Mouse (Mus musculus) adrenal gland, adult 2 months (tissue): ENCODE results near the gene Kif1b. TPM values are rescaled to one million over a fixed set of nuclear protein-coding genes. Genes with fewer than 3 reads are reported as not detected.

Experiments
- DNase-seq: peaks from one replicate; pipeline ENCODE4 v3.0.0; 2021
- polyA plus RNA-seq: library from polyadenylated mRNA; depleted of rRNA; stranded (reverse); fragments of >200 nt; gene quantifications from 2 replicates; pipeline ENCODE4 v1.2.3, GENCODE M21; 2012
- total RNA-seq, 2 experiments: library from RNA; stranded (reverse); gene quantifications; 2 replicates each; pipeline ENCODE4 v1.2.3; 2021

The Kif1b gene
- total and polyA plus RNA-seq, 3 experiments, result 61.9 to 165 (median 118) TPM

DNA sequence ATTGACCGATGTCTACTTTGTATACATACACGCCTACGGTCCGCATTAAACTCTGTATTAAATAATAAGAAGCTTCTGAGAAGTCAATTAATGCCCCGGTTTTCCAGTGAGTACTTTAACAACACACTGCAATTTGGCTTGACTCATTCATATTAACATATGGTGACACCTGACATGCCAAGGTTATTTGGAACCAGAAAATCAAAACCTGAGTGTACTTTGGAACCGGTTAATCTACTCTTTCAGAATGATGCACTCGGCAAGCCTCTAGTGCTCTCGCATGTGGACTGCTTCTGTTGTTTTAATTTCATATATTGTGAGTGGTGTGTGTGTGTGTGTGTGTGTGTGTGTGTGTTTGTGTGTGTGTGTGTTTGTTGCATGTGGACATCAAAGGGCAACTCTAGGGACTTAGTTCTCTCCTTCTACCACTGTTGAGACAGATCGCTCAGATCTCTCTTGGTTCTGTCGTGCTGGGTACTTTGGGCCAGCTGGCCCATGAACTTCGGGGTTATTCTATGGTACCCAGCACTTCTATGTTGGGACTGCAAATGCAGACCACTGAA is 6.9 kb upstream of the Kif1b start:
- DNase-seq, result no peak

DNA sequence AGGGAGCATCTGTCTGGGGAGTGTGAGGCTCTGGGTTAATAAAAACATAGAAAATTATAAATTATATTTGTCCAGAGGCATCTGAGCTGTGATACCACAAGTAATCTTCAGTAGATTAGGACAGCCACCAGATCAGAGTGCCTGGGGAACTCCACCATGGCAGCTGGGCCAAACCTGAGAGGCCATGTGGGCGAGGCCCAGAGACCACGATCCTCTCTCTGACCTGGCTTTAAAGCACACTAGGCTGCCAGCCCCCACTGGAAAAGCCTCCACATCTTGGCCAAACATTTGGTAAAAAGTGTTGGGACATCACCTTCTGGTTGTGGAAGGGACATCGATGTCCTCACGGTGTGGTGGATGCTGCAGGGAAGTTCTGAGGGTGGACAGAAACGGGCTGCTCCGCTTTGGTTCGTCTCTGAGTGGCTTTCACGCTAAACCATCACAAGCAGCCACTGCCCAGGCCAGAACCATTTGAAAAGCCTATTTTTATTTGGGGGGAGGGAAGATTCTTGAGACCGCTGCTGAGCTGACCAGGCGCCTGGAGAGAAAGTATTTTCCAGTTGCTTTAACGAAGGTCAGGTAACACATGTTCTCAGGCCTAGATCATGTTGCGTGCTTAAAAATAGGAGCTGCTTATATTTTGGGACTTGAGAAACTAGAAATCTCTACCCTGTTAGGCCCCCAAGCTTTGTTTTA is 6.2 kb upstream of the Kif1b start:
- no peak for DNase-seq

- DNase-seq, result no peak
Observed at GRCm38 (mm10) chr4:149311996-149312395, 4.5 kb upstream of the Kif1b start.

GRCm38 (mm10) chr4:149308491-149308820 is 963 bp upstream of the Kif1b start:
- no peak for DNase-seq

DNA sequence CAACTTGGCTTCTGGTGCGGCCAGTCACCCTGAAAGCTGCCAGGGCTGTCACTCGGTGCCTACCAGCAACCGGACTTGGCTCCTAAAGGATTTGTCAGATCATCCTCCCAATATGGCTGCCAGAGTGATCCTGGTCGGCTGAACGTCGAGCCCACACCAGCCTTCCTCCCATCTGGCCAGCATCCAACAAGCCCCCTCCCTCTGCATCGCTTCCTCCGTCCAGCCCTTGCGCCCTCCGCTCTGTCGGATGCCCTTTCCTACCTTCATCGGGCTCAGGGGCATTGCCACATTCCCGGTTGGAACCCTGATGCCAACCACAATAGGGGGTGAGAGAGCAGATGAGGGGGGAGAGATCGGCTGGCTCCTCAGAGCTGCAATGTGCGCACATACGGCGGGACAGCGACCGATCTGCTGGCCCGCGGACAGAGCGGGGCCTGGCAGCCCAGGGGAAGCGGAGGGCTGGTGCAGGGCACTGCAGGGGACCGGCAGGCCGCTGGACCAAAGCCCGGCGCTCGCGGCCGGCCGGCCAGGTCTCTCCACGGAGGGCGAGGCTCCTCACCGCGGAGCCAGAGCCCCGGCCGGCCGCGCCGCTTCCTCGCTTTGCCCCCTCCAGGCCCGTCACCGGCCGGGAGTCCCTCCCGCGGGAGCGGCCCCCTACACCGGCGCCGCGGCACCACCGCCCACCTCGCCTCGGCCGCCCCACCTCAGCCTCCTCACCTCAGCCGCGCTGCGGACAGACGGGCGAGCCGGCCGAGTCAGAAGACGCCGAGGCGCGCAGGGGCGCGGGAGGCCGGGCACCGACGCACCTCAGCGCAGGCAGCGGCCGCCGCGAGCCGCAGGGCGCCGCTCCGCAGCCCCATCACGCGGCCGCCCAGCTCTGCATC is 539 bp downstream of the Kif1b start:
- DNase-seq, result peak; percentile 95

DNA sequence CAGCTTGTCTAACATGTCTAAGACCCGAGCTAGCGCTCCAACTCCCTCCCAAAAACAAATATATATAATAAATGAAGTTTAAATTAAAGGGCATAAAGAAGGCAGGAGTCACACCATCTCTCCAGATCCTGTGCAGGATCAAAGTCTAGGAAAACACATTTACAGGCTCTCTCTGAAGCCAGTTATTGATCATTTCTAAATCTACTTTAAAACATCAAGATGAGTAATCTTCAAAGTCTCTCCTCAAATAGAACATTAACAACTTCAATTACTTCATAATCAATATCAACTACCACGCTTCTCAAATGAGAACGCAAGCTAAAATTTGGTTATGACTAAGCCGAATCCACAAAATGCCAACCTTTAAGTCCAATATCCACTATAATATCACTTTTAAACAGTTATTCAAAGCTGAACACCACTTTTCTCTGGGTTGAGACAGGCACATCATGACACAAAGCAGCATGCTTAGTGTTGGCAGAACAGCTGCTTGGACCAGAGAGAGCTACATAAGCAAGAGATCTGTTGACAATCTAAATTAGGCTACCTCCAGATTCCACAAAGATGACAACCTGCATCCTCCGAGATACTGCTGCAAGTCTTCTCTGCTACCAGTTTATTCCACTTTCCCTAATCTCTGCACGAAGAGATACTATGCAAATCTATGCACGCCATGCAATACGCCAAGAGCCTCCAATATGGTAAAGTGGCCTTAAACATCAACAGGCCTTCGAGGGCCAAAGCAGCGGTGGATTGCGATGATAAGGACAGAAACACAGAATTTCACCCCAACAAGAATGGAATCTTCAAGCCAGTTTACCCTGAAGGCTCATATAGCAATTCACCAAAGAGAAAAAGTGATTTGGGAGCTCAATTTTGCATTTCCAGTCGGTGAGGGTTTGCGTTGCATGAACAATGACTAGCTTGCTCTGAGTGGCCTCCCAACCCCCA is 1.5 kb downstream of the Kif1b start:
- no peak for DNase-seq

DNA sequence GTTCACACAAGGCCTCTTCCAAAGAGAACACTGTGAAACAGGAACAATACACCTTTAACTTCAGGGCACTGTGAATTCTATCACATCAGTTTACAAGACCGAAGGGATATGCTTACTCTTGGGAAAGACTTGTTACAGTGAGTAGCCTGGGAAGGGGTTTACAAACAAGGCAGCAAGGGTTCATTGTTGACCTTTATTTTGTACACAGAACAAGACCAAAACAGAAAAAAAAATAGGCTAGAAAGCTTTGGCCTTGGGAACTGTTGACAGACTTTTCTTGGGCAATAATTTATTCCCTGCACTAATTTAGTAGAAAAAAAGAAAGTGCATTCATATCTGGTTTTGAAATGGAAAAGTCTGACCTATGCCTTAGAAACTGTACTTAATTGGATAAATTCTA is 3.0 kb downstream of the Kif1b start:
- DNase-seq, result no peak

DNA sequence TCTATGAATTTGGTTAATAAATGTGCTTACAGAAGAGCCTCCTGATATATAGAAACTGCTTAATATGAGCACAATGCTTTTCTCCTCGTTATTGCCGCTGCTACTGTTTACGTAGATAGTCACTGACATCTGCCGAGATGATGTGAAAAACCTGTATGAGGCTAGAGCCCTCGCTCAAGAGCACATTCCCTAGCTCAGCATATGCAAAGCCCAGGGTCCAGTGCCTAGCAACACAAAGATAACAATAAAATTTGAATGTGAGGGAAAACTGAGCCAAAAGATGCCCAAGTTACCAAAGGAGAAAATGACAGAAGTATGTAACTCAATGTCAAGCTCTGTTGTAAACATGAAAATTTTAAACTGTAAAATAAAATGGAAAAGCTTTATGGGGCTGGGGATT is 4.0 kb downstream of the Kif1b start:
- DNase-seq, result no peak

GRCm38 (mm10) chr4:149302751-149303150 is 4.7 kb downstream of the Kif1b start:
- no peak for DNase-seq

GRCm38 (mm10) chr4:149302136-149302535 is 5.4 kb downstream of the Kif1b start:
- no peak for DNase-seq

DNA sequence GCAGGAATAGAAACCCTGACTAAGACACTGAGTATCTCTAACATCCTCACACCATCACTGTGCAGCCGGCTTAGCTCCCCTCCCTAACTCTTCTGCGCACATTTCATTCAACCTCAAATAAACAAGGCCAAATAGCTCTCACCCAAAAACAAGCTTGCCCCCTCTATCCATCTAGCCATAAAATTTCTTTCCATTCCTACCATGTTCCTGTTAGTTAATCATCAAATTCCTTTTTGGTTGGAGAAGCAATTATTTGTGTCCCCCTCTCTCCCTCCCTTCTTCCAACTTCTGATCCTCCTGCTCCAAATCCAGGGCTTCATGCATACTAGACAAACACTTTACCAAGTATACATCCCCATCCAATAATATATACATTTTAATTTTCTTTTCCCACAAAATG is 11.0 kb downstream of the Kif1b start:
- DNase-seq, result no peak

- DNase-seq, result no peak
Observed at GRCm38 (mm10) chr4:149292984-149293383, 14.5 kb downstream of the Kif1b start.

GRCm38 (mm10) chr4:149291061-149291460 is 16.4 kb downstream of the Kif1b start:
- DNase-seq, result peak; percentile 27

GRCm38 (mm10) chr4:149290157-149290750 is 17.2 kb downstream of the Kif1b start:
- peak; percentile 51 for DNase-seq

DNA sequence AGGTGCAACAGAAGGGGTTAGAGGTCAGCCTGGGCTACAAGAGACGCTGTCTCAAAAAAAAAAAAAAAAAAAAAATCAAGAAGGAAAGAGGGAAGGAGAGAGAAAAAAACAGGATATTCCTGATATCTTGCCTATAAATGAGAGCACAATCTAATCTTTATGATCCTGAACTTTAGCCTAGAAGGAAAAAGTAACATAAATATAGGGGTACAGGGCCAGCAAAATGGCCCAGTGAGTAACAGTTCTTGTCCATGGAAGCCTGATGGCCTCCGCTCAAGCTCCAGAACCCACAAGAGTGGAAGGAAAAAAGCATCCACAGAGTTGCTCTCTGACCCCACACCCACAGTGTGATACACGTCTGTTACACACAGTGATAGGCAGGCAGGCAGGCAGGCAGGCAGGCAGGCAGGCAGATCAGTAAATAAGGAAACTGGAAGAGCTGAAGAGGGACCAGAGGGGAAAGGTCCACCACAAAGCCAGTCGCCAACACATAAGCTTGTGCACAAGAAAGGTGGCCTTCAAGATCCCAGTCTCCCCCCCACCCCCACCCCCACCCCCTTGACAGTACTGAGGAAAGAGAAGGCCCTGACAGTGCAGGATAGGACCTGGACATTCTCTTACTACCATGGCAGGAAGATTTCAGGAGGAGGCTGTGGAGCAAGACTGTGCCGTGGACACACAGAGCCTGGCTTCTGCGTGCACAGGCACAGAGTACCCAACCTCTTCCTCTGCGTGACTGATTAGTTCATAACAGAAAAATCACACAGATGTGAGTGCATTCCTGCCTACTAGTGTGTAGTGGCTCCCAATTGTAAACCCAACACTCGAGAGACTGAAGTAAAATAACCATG is 21.0 kb downstream of the Kif1b start:
- DNase-seq, result no peak

DNA sequence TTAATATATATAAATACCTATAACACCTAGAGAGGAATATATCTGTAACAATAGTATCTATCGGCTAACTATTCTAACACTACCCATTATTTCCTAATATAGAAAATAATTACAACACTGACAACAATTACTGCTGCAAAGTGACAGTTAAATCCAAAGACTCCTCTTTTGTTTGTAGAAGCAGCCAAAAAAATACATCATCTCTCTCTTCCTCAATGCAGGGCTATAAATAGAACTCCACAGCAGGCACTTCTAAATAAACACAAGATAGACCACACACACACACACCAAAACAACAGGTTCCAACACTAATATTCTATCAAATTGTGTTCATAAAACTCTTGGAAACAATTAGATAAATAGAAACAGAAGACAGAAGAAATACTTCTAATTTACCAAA is 21.8 kb downstream of the Kif1b start:
- DNase-seq, result no peak

DNA sequence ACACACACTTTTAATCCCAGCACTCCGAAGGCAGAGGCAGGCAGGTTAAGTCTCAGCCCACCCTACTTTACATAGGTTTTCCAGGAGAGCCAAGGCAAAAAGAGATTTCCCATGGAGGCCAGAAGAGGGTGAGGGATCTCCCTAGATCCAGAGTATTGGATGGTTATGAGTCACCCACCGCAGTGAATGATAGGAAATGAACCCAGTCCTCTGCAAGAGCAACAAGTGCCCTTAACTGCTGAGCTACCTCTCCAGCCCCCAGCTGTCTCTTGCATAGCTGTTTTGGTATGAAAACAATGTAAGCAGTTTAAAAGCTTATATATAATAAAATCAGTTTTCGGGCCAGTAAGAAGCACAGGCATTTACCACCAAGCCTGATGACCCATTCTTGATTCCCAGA is 24.5 kb downstream of the Kif1b start:
- peak; percentile 41 for DNase-seq

DNA sequence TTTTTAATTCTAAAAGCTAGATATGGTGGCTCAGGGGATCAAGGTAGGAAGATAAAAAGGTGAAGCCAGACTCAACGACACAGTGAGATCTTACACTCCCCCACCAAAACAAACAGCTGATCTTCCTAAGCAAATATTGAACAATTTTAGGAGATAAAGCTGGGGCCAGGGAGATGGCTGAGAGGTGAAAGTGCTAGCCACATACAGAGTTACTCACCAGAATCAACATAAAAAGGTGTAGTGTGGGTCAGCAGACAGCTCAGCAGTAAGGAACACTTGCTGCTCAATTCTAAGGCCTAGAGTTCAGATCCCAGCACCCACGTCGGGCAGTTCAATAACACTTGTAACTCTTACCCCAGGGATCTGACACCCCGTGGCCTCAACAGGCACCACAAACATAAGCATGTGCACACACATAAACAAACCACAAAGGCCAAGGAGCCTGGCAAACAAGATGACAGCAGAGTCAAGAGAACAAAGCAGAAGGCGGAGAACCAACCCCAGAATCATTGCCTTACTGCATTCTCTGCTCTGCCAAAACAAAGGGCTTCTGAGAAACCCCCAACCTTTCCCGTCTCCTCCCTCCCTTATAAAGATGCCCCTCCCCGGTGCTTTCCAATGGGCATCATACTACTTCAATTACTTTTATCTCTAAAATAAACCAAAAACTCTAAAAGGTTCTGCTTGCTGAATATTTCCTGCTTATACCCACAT is 25.3 kb downstream of the Kif1b start:
- DNase-seq, result no peak

DNA sequence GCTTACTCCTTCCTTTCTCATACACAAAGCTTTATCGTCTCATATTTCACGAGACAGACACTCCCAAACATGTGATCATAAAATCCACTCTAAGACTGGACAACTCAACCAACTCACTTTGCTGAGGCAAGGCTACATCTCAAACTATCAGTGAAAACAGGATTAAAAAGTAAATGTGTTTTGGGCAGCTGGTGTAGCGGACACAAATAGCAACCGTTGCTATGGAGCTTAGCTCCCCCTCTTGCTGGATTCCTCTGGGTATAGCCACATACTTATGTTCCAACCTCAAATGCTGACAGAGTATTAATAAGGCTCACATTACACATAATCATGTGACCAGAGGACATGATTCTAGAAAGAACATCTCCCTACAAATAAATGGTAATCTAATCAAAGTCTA is 29.9 kb downstream of the Kif1b start:
- DNase-seq, result no peak

DNA sequence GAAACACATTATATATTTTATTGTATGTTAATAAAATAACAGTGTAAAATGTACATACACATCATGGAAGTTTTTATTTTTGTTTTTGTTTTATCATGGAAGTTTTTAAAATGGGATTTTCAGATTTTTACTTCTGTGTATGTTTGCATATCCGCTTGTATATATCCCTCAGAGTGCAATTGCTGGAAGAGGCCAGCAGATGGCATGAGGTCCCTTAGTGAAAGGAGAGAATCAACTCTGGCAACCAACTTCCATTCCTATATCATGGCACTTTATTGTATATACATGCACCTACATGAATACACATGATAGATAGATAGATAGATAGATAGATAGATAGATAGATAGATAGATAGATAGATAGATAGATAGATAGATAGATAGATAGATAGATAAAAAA is 34.4 kb downstream of the Kif1b start:
- no peak for DNase-seq
